Mouse (Mus musculus) hindbrain, embryonic 14.5 days (tissue): Measurements from ENCODE around the gene Gm21974. TPM values are rescaled to one million over a fixed set of nuclear protein-coding genes. Genes with fewer than 3 reads are reported as not detected.
A peak's percentile ranks its signal among the peaks of the same experiment; 100 is the strongest.

Source experiments
- ATAC-seq: fragments of 200-750 bp; cut with Nextera tagmentation; 2 replicates; pipeline ENCODE4 v1.8.0; 2017; ENCODE audit warnings: moderate number of reproducible peaks, mild to moderate bottlenecking, moderate TSS enrichment, moderate library complexity; ENCODE audit not compliant: low FRiP score
- DNase-seq: peaks from one replicate; pipeline ENCODE4 v3.0.0-alpha.2; 2015; ENCODE audit warnings: low spot score
- H3K27ac ChIP-seq: fragments of 300-500 bp; sonication (generic); 2 replicates; pipeline ENCODE4 v1.5.1; 2014; ENCODE audit warnings: mild to moderate bottlenecking, moderate library complexity
- H3K27me3 ChIP-seq: fragments of 300-500 bp; sonication (generic); 2 replicates; pipeline ENCODE4 v1.6.1; 2014; ENCODE audit warnings: mild to moderate bottlenecking, low read length, mixed read lengths; ENCODE audit not compliant: control insufficient read depth, insufficient read depth
- H3K36me3 ChIP-seq: fragments of 300-500 bp; sonication (generic); replicated peaks from 2 replicates; pipeline ENCODE4 v1.6.1; 2014; ENCODE audit not compliant: control insufficient read depth, insufficient read depth
- H3K4me1 ChIP-seq: fragments of 300-500 bp; sonication (generic); replicated peaks from 2 replicates; pipeline ENCODE4 v1.6.1; 2014; ENCODE audit warnings: antibody characterized with exemption, low read length, mixed read lengths; ENCODE audit not compliant: control insufficient read depth, insufficient read depth
- H3K4me2 ChIP-seq: fragments of 300-500 bp; sonication (generic); replicated peaks from 2 replicates; pipeline ENCODE4 v1.6.1; 2014; ENCODE audit warnings: mild to moderate bottlenecking, moderate library complexity
- H3K4me3 ChIP-seq: fragments of 300-500 bp; sonication (generic); replicated peaks from 2 replicates; pipeline ENCODE4 v1.5.1; 2014; ENCODE audit warnings: mild to moderate bottlenecking, low read length
- H3K9ac ChIP-seq: fragments of 300-500 bp; sonication (generic); 2 replicates; pipeline ENCODE4 v1.6.1; 2014
- H3K9me3 ChIP-seq: fragments of 300-500 bp; sonication (generic); 2 replicates; pipeline ENCODE4 v1.6.1; 2016; ENCODE audit warnings: low read length; ENCODE audit not compliant: control insufficient read depth
- WGBS: fragments of 180-500 bp; shearing (Covaris S2); extraction: QIAGEN DNeasy Blood & Tissue Kit; methylation state at CpG from one replicate; pipeline ENCODE4 v1.1.7; 2014; 5-methylcytosine and 5-hydroxymethylcytosine counted together
- polyA plus RNA-seq: library from polyadenylated mRNA; unstranded; fragments of >200 nt; fragmentation: Nextera tagmentation; extraction: Ambion mirVana; gene quantifications from 2 replicates; pipeline ENCODE4 v1.2.1, GENCODE M21; 2014

Gm21974 gene
- polyA plus RNA-seq, 1 experiment from 2014 or later: not detected

DNA sequence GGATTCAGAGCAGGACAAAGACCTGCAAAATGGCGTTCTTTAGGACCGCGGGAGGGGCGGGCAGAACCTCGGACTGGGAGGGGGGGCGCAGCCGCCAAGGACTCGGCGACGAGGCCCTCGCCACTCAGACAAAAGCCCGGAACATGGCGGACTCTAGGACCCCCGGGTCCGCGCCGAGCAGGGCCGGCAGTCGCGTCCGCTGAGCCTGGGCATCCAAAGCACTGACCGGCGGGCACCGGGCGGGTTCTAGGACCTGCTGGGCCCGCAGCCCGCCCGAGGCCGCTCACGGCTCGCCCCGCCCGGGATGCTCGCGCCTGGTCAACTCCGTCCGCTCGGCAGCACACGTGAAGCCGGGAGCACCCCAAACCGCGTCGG is 19.6 kb downstream of the Gm21974 start:
- DNase-seq (peak; percentile 94), ATAC-seq (peak; percentile 94)
- Histone ChIP-seq H3K4me2 (peak overlapping the region; percentile 94), H3K9me3 (no peaks in the 10 kb centered on the region), H3K27me3 (no peaks in the 10 kb centered on the region), H3K4me1 (peaks cover 28% of the 10 kb centered on the region), H3K27ac (peak overlapping the region; percentile 98), H3K4me3 (peak overlapping the region; percentile 89), H3K36me3 (peaks cover 51% of the 10 kb centered on the region), H3K9ac (peak overlapping the region; percentile 78)
- WGBS: 0% methylated on average over 37 of the region's 43 CpGs

DNA sequence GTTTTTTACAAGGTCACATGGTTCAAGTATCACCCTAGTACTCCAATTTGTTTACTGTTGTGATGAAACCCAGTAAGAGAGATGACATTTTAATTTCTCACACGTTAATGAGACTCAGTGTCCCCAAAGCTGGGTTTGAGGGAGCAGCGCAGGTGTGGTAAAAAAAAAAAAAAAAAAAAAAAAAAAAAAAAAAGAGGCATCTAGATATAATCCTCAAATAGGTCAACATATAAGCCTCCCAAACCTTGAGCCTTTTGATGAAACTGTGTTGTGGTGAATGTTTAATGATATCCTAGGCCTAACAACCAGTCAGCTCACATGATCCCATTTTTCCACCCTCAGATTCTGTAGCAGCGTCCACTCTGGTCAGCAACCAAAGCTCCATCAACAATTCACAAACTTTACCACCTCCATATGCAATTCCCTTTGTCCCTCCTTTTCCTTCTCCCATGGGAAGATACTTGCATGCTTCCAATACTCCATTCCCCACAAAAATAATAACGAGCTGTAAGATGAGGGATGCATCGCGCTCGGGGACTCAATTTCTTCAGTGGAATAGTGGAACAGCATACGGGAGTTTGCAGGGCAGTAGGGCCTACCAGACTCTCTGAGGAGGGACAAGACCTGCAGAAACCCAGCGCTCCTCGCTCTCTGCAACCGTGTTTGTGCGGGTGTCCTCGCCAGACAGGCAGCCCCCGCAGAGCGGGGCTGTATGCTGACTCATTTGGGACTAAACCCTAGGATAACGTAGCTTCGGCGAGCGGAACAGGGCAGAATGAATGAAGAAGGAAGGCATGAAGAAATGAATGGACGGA is 20.2 kb downstream of the Gm21974 start:
- DNase-seq (no peak), ATAC-seq (peak; percentile 31)
- Histone ChIP-seq H3K9ac (peak overlapping the region; percentile 78), H3K27ac (peak overlapping the region; percentile 98), H3K4me2 (peak overlapping the region; percentile 94), H3K36me3 (peaks cover 45% of the 10 kb centered on the region), H3K4me3 (peak overlapping the region; percentile 89), H3K4me1 (peaks cover 28% of the 10 kb centered on the region), H3K9me3 (no peaks in the 10 kb centered on the region), H3K27me3 (no peaks in the 10 kb centered on the region)
- WGBS: 4% methylated on average over 20 of the region's 20 CpGs

DNA sequence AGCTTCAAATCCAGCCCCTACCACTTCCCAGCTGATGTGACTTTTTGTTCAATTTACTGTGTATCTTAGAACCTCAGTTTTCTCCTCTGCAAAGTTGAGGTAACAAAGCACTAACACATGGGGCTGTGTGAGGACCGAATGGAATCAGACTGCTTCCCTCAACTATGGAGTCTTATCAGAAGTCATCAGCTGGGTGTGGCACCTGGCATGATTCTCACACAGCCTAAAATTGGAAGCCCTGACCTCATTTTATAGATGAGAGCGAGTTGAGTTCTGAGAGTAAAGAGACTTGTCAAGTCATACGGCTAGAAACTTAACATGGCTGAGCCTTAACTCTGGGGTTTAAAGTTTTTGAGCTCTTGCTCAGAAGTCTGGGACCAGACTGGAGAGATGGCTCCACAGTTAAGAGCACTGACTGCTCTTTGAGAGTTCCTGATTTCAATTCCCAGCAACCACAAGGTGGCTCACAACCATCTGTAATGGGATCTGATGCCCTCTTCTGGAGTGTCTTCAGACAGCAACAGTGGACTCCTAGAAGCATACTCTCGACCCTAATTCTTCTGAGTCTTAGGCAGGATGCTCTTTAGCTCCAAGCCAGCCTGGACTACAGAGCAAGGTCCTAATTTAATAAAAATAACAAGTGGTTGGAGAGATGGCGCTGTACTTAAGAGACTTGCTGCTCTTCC is 25.0 kb downstream of the Gm21974 start:
- H3K27me3 ChIP-seq: no peaks in the 10 kb centered on the region
- no peak overlapping the region for H3K27ac ChIP-seq
- peaks cover 20% of the 10 kb centered on the region for H3K4me1 ChIP-seq
- H3K4me3 ChIP-seq: no peak overlapping the region
- H3K9ac ChIP-seq: no peak overlapping the region
- H3K4me2 ChIP-seq: no peak overlapping the region
- ATAC-seq: no peak
- H3K36me3 ChIP-seq: peaks cover 50% of the 10 kb centered on the region
- H3K9me3 ChIP-seq: no peaks in the 10 kb centered on the region
- no peak for DNase-seq
- 84% methylated on average over 5 of the region's 5 CpGs for WGBS

DNA sequence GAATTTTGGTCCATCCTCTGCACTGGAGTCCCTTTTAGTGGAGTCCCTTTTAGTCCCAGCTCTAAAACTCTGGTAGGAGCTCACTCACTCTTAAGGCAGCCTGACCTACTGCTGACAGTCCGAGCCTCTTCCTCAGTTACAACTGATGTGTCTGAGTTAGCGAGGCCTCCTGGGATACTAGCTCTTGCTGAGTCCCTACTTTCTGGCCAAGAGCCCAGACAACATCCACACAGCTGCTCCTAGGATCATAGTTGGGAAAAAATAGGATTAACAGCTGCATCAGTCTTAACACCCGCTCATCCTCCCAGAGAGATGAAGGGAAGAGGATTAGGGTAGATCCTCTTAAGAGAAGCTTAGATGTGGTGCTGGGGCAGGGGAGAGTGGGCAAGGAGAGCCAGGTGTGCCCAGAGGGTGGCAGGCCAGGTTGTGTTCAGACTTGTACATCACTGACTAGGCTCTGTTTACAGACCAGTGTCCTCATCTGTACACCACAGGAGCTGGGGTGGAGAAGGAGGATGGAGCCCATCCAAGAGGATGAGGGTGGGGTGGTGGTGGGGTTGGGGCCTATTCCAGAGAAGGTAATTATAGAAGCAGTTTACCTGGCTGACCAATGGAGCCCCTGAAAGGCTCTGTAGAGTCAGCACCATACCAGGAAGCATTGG is 26.0 kb downstream of the Gm21974 start:
- no peak overlapping the region for H3K4me2 ChIP-seq
- ATAC-seq (no peak), DNase-seq (no peak)
- no peak overlapping the region for H3K4me3 ChIP-seq
- H3K4me1 ChIP-seq: peaks cover 16% of the 10 kb centered on the region
- no peak overlapping the region for H3K9ac ChIP-seq
- WGBS: 68% methylated on average over 3 of the region's 3 CpGs
- no peaks in the 10 kb centered on the region for H3K9me3 ChIP-seq
- no peak overlapping the region for H3K27ac ChIP-seq
- H3K36me3 ChIP-seq: peaks cover 60% of the 10 kb centered on the region
- no peaks in the 10 kb centered on the region for H3K27me3 ChIP-seq

DNA sequence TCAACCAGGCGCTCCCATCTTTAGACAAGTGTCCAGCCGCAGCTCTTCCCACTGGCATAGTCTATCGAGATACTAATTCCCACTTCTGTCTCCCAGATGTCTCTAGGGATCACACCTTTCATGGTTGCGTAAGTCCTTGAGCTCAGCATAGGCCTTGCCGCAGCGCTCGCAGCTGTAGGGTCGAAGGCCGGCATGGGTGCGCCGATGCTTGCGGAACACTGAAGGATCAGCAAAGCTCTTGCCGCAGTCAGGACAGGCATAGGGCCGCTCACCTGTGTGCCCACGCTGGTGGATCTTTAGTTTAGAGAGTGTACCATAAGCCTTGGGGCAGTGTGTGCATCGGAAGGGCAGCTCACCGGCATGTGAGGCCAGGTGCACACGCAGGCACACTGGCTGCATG is 27.6 kb downstream of the Gm21974 start:
- ATAC-seq: no peak

DNA sequence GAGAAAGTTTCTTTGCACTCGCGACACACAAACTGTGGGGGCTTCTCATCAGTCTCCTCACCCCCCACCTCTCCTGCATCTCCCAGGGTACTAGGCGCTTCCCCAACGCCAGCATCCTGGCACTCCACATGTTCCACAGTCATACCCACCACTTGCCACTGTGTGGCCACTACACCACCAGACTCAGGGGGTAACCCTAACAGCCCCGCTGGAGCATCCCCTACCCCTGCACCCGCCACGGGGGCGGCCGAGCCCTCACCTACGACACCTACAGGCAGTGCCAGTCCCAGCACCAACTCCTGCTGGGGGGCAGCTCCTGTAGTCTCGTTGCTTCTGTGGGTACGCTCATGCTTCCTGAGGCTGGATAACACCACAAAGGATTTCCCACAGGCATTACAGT is 28.8 kb downstream of the Gm21974 start:
- H3K27me3 ChIP-seq: no peaks in the 10 kb centered on the region
- peaks cover 65% of the 10 kb centered on the region for H3K36me3 ChIP-seq

More for the DNA sequence above, 27.6 kb downstream of the Gm21974 start:
- Histone ChIP-seq H3K4me3 (no peak overlapping the region), H3K27ac (no peak overlapping the region), H3K4me2 (no peak overlapping the region), H3K27me3 (no peaks in the 10 kb centered on the region), H3K4me1 (no peaks in the 10 kb centered on the region), H3K9ac (no peak overlapping the region), H3K36me3 (peaks cover 70% of the 10 kb centered on the region), H3K9me3 (no peaks in the 10 kb centered on the region)
- 98% methylated on average over 18 of the region's 18 CpGs for WGBS
- no peak for DNase-seq

DNA sequence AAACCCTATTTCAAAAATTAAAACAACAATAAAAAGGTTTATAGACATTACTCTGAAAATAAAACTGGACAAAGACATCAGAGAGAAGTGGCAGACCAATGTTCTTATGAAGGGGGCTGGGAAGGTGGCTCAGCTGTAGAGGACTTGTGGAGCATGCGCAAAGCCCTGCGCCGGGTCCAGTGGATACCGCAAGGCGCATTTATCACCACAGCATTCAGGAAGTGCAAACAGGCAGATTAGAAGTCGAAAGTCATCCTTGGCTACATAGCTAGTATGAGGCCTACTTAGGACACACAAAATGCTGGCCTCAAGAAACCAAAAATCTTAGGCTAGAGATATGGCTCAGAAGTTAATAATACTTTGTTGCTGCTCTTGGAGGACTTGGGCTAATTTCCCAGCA is 37.0 kb downstream of the Gm21974 start:
- H3K4me3 ChIP-seq: no peak overlapping the region
- H3K27ac ChIP-seq: no peak overlapping the region
- DNase-seq (no peak), ATAC-seq (no peak)
- H3K36me3 ChIP-seq: 0 out of 2 replicates have a peak, but pooled peaks cover 10% of the 10 kb centered on the region
- no peaks in the 10 kb centered on the region for H3K27me3 ChIP-seq
- no peak overlapping the region for H3K4me2 ChIP-seq
- WGBS: 93% methylated on average over 6 of the region's 6 CpGs
- no peaks in the 10 kb centered on the region for H3K9me3 ChIP-seq
- H3K4me1 ChIP-seq: no peaks in the 10 kb centered on the region
- no peak overlapping the region for H3K9ac ChIP-seq

More for the DNA sequence above, 28.8 kb downstream of the Gm21974 start:
- no peaks in the 10 kb centered on the region for H3K4me1 ChIP-seq
- 95% methylated on average over 12 of the region's 12 CpGs for WGBS
- no peaks in the 10 kb centered on the region for H3K9me3 ChIP-seq
- H3K4me2 ChIP-seq: no peak overlapping the region
- no peak for DNase-seq
- ATAC-seq: no peak
- no peak overlapping the region for H3K27ac ChIP-seq
- H3K4me3 ChIP-seq: no peak overlapping the region
- no peak overlapping the region for H3K9ac ChIP-seq

DNA sequence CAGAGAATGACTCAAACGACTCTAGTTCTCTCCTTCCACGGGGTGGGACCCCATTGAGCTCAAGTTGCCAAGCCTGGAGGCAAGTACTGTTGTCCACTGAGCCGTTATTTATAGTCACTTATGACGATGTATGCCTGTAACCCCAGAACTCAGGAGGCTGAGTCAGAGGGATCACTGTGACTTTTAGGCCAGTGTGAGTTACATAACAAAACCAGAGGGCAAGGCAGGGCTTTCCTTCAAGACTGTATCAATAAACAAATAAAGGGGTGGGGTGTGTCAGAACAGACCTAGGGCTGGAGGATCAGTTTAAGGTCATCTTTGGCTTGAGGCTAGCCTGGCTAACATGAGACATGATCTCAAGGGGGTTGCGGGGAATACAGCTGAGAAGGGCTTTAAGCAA is 44.3 kb downstream of the Gm21974 start:
- 77% methylated on average over 5 of the region's 5 CpGs for WGBS
- H3K27ac ChIP-seq: no peak overlapping the region
- DNase-seq: no peak

More for the DNA sequence above, 44.3 kb downstream of the Gm21974 start:
- H3K36me3 ChIP-seq: no peaks in the 10 kb centered on the region
- H3K4me3 ChIP-seq: no peak overlapping the region
- H3K4me1 ChIP-seq: no peaks in the 10 kb centered on the region
- ATAC-seq: no peak
- no peaks in the 10 kb centered on the region for H3K9me3 ChIP-seq
- H3K9ac ChIP-seq: no peak overlapping the region
- no peak overlapping the region for H3K4me2 ChIP-seq
- H3K27me3 ChIP-seq: no peaks in the 10 kb centered on the region
